8 mouse cellular contexts compared by ENCODE assay signal in the genomic region with DNA sequence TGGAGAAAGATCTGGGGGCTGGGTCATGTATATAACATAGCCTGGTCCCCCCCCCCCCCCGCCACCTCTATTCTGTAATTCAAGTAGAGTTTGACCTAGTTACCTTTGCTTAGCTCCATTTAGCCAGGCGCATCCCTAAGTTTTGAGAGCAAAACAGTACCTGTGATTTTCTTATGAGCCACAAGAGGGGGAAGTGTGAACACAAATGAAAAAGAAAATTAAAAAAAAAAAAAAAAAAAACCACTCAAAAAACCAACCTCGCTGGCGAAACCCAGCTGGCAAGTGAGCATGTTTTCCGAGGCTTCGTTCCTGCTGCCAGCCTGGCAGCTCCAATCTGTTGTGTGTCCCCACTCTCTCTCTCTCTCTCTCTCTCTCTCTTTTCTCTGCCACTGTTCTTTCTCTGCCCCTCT.
DNase-seq lines count a peak whose midpoint lies in the region; ATAC-seq and TF ChIP-seq lines count a peak whose summit lies in the region.

No protein-coding gene starts in this region.

- peak; percentile 53 for TF ChIP-seq CTCF in lung, embryonic 14.5 days (IDR thresholded peaks at IDR 0.05; ENCODE audit: low read depth)
- peak; percentile 50 for TF ChIP-seq CTCF in intestine, postnatal 0 days (IDR thresholded peaks at IDR 0.05; ENCODE audit: low read depth)

- 7% methylated on average over 6 of the region's 6 CpGs for WGBS in lung, embryonic 14.5 days
- WGBS in intestine, postnatal 0 days = 21% methylated on average over 6 of the region's 6 CpGs

- no peaks in the 10 kb centered on the region for H3K9me3 ChIP-seq in lung, embryonic 14.5 days (ENCODE audit: low read depth, low read length)
- no peaks in the 10 kb centered on the region for H3K9me3 ChIP-seq in intestine, postnatal 0 days (ENCODE audit: control insufficient read depth)

- H3K4me3 ChIP-seq in lung, embryonic 14.5 days (ENCODE audit: low read depth, low read length) = no peak overlapping the region
- no peak overlapping the region for H3K4me3 ChIP-seq in intestine, postnatal 0 days (ENCODE audit: low read depth, low read length)

- H3K9ac ChIP-seq in lung, embryonic 14.5 days = no peak overlapping the region
- no peak overlapping the region for H3K9ac ChIP-seq in intestine, postnatal 0 days (ENCODE audit: low read depth, low read length)

- H3K4me1 ChIP-seq in lung, embryonic 14.5 days (ENCODE audit: insufficient read depth) = no peaks in the 10 kb centered on the region
- no peaks in the 10 kb centered on the region for H3K4me1 ChIP-seq in intestine, postnatal 0 days (replicated peaks; ENCODE audit: control insufficient read depth, insufficient read depth, low read length)

- peak; percentile 2 for DNase-seq in adrenal gland, adult 8-10 months
- DNase-seq in adrenal gland, postnatal 4 days (ENCODE audit: low spot score in 2 of 2) = no peak
- peak; percentile 75 for DNase-seq in lung, embryonic 14.5 days
- DNase-seq in lung, postnatal 25 days (ENCODE audit: low spot score) = no peak
- peak; percentile 57 for DNase-seq in fibroblast of lung, adult 2 months (ENCODE audit: low read depth)
- DNase-seq in urinary bladder, postnatal 25 days (ENCODE audit: low spot score) = no peak

- ATAC-seq in lung, embryonic 14.5 days (ENCODE audit: insufficient read depth) = 0 out of 2 replicates have a peak, but pooled peaks have one; percentile 17
- ATAC-seq in intestine, postnatal 0 days = no peak
- peak; percentile 50 for ATAC-seq in megakaryocyte progenitor cell, adult 5-6 weeks (replicated peaks; ENCODE audit: poor library complexity)

- no peaks in the 10 kb centered on the region for H3K27me3 ChIP-seq in lung, embryonic 14.5 days (ENCODE audit: insufficient read depth, low read length)
- H3K27me3 ChIP-seq in intestine, postnatal 0 days (replicated peaks; ENCODE audit: control insufficient read depth, insufficient read depth, low read length) = no peaks in the 10 kb centered on the region

- no peak overlapping the region for H3K27ac ChIP-seq in lung, embryonic 14.5 days (ENCODE audit: low read depth)
- H3K27ac ChIP-seq in intestine, postnatal 0 days (ENCODE audit: low read depth, low read length) = no peak overlapping the region

- H3K4me2 ChIP-seq in lung, embryonic 14.5 days = peak overlapping the region; percentile 48; the same call in 1 of the 2 replicates
- peak overlapping the region; percentile 43; the same call in 1 of the 2 replicates for H3K4me2 ChIP-seq in intestine, postnatal 0 days (replicated peaks; ENCODE audit: low read depth)

- no peaks in the 10 kb centered on the region for H3K36me3 ChIP-seq in lung, embryonic 14.5 days (ENCODE audit: insufficient read depth)
- no peaks in the 10 kb centered on the region for H3K36me3 ChIP-seq in intestine, postnatal 0 days (ENCODE audit: control insufficient read depth, insufficient read depth)

Comparison
In these comparisons a context has a peak if more than half of its experiments do, and no peak if none do; other contexts are left out.
1. DNase-seq: peak in adrenal gland, adult 8-10 months (single experiment), lung, embryonic 14.5 days (single experiment) and fibroblast of lung, adult 2 months (single experiment); none in adrenal gland, postnatal 4 days (0 of 2), lung, postnatal 25 days (single experiment) and urinary bladder, postnatal 25 days (single experiment).